Mouse (Mus musculus) neutrophil, adult 5-6 weeks (primary cell): ENCODE data around the gene Ghrhr. TPM values are rescaled to one million over a fixed set of nuclear protein-coding genes. Genes with fewer than 3 reads are reported as not detected.

Source experiments
- ATAC-seq: fragments of 151-379, 151-347 bp; 2 replicates; pipeline ENCODE4 v1.8.0; 2017; ENCODE audit warnings: mild to moderate bottlenecking, moderate TSS enrichment; ENCODE audit not compliant: insufficient number of reproducible peaks, poor library complexity, low FRiP score, severe bottlenecking; ENCODE audit errors: extremely low read depth
- total RNA-seq: library from RNA; stranded (forward); fragments of 200-1000 nt; gene quantifications from 2 replicates; pipeline ENCODE4 v1.2.3, GENCODE M21; 2017

Ghrhr gene
- total RNA-seq: not detected in 2 replicates

DNA sequence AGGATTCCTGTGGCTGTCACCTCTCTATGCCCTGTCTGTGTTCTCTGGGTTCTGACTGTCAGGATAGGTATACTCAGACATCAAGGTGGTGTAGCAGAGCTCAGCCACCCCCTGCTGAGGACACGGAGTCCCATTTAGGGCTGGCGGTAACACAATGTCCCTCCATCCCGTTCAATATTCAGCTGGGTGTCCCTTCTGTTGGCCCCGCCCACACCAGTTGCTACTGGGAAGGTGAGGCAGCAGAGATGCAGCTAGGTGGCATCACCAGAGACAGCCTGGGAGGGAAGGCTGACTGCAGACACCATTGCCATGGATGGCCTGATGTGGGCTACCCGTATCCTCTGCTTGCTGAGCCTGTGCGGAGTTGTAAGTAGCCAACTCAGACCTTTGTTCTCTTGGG lies at the start of gene Ghrhr:
Gene Ghrhr, plus strand, starts transcription at position 220 of the 400 bp plus-strand sequence.
- no peak for ATAC-seq

DNA sequence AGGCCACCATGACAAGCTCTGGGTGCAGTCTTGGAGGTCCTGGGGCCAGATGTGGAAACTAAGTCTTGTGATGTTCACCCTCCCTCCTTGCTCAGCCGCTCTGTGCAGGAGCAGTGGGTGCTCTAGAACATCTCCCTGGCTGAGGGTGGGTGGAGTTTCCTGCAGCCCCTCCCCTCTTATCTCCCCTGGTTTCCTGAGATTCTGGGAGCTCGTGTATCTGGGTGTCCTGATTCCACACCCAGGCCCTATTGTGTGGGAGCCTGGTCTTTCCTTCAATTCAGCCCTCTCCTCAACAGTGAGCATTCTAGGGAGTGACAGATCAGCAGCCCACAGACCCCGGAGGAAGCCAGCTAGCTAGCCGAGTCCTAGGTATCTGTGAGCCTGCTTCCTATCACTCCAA lies 49.8 kb upstream of the Ghrhr start:
- no peak for ATAC-seq

DNA sequence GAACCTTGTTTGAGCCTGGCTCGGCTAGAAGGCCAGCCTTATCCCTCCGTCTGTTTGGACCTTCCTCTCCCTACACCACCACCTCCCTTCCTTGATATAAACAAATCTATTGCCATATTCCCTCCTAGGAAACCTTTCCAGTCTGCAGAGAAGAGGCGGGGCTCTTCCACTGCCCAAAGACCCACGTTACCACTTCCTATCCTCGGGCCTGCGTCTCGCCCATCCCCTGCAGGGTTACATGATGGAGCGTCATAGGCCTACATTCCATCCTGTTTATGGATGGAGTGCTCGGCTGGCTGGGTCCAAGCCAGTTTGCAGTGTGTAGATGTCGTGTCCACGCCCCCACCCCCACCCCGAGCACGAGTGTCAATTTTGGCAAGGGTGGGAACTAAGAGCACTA lies 48.8 kb upstream of the Ghrhr start:
- ATAC-seq: no peak

DNA sequence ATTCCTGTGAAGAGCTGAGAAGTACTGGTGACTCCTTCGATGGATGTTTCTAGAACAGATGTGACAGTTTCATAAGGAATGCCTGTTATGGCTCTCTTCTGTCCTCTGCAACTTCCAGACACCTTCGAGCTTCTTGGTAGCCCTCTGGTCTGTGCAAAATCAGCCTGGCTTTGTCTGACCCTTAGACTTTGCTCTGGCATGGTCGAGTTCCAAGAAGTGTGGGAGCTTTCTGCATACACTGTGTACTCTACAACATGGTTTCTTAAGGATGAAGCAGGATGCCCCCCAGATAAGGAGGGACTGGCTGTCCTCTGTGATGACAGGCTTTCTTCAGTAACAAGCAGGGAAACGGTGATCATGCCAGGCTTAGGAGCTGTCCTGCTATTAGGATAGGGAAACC lies 47.9 kb upstream of the Ghrhr start:
- no peak for ATAC-seq

DNA sequence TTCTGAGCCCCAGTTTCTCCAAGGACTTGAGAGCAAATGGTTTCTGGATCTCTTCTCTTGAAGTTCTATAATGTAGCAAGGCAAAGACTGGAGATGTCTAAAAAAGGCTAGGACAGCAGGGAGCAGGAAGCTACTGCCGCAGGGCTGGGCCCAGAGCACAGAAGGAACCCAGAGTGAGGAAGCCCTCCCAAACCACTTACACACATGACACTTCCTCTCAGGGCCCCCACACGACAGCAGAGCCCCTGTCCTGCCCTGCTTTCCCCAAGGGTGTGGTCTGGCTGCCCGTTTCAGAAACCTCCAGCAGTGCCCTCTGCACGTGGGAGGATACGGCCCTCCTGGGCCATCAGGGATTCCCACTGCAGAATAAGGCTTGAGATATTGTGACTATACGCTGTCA lies 44.8 kb upstream of the Ghrhr start:
- no peak for ATAC-seq

DNA sequence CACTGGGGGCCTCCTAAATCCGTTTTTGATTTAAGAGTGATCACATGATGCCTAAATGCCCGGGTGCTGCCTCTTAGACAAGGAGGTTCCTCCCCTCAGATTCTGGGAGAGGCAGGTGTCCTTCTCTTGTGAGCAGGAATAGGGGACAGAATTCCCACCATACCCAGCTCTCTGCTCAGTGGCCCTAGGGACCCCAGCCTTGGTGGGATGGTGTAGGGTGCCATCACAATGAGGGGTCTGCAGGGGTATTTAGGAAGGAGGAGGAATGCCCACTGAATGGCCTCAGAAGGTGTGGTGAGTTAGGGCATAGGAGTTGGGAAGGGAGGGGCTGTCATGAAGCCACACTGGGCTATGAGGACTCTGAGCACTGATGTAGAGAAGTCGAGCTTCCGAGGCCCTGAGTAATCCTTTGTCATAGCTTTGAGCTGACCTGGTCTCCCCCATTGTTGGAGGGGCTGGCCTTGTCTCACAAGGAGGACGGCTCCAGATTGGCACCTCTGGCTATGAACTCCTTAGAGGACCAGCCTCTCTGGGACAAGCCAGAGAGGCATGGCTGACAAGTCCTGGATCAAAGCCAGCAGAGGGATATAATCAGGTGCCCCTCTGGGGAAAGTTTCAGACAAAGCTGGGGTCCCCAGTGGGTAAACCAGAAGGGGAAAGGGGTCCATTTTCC lies 43.9 kb upstream of the Ghrhr start:
- ATAC-seq: no peak

DNA sequence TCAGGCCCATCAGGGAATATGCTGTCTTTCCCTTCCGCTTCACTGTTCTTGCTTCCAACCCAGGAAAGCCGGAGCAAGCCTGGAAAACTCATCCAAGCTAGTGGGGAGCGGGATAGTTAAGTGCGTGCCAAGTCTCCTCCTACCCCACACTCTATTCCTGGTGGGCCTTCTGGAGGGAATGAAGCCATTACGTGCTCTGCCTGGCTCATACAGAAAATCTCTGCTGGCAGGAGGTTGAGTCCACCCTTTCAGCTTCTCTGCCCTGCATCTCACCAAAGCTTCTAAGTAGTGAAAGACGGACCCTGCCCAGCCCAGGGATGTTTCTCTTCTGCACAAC lies 43.4 kb upstream of the Ghrhr start:
- ATAC-seq: no peak

DNA sequence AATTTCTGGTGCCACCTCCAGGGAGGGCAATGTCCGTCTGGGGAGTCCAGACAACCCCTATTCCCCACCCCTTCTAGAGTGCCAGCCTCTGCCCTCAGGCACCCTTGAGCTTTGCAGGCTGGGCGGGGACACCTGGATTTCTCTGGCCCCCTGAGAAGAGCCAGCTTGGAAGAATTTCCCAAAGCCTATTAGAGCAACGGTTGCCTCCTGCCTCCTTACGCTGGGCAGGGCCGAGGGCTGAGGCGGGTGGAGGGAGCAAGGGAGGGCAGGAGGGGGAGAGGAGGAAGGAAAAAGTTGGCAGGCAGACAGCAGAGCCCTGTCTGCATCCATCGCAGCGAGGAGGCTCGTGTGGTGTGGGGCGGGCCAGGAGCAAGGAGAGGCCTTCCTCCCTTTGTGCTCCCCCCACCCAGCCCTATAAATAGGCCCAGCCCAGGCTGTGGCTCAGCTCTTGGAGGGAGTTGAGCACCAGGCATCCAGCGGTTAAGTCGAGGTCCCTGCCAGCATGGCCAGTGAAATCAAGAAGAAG lies 40.0 kb upstream of the Ghrhr start, which contains the start of gene Aqp1:
Gene Aqp1, plus strand, starts transcription at position 444 of the 526 bp plus-strand sequence.
- no peak for ATAC-seq

DNA sequence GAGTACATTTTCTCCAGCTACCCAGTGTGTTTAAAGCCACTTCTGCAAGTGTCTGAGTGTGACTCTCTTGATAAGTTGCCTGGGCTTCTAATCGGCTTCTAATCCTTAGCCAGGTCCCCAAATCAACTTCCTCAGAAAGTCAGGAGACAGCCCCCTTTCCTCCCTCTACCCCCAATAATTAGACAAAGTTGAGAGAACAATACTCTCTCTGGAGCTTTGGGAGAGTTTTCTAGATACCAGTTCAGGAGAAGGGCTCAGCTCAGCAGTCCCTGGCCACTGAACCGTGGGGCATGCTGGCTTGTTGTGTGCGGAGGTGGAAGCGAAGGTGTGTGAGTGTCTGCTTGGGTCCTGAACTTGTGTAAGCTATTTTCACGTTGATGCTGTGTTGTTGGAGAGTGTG lies 38.9 kb upstream of the Ghrhr start:
- no peak for ATAC-seq

DNA sequence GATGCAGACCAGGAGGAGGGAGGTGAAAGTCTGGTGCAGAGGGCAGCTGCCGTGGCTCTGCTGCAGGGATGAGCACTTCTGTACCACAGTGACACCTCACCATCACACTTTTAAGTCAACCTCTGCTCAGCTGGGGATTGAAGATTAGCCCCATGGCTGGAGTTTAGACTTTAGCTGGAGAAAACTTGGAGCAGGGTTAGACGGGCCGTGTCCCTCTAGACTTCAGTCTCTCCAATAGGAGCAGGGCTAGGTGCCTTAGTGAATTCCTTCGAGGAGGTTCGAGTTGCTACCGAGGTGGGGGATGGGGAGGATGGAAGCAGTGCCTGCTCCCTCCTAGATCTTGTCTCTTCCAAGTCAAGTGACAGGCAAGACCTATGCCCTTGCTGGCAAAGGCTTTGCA lies 38.0 kb upstream of the Ghrhr start:
- ATAC-seq: no peak

DNA sequence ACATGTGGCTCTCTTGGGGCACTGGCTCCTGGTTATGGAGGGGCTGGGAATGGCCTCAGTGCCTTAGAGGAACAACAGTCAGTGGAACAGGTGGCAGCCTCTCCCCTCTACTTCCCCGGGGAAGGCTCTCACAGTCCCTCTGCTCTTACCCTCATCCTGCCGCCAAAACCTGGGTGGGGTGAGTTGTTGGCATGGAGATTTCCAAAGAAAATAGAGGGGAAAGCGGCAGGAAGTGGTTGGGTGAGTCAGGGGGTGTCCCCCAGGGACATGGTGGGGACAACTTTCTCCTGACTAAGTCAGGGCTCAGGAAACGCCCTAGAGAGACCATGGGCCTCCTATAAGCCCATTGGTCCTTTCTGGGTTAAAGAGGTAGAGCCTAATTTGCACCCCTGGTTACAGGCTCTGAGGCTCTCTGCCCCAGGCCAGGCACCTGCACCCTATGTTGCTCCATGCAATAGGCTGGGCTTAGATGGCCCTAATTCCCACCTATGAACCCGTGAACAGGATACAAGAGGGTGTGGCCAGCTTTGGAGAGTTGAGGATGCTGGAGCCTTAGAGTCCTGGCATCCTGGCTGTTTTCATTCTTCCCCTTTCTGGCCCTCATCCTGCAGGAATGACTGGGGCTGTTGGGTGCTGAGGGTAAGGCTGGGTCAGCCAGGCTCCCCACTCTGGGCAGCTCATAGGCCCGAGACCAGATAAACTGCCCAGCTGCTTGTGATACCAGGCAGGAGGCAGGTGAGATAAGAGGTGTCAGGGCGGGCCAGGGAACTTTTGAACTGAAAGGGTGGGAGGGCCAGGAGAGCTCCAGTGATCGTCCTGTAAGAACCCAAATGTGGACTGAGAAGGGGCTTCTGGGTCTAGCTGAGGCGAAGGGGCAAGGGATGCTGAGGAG lies 36.9 kb upstream of the Ghrhr start:
- no peak for ATAC-seq

DNA sequence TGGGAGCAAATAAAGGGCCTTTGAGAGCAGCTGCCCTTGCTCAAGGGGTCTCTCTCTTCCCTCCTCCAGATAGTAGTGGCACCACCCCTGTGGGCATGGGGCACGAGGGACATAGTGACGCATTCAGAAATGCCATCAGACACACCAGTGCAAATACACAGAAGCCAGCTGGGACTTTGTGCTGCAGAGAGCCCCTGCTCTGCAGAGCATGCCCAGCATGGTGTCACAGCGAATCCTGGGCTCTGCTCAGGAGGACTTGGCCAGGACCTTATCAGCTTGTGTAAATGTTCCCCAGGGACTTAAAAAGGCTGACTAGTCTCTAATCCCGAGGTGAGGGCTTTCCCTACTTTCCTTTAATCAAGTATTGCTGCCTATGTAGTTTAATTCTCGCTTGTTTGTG lies 34.4 kb upstream of the Ghrhr start:
- no peak for ATAC-seq

DNA sequence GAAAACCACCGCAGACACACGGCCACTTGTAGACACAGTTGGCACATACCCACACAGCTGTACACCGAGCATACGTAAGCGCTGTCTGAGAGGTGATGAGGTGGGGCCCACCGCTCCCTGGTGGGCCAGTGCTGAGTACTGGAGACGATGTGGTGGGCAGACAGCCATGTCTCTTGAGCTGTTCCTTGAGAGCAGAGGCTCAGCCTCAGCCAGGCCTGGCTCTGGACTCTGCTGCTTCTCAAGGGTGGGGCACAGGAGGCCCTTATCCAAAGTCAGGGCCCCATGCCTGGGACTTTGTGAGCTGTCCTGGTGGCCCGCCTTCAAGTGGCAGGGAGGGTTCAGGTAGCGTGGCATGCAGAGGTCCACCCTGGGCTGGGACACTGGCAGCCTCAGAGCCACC lies 33.8 kb upstream of the Ghrhr start:
- no peak for ATAC-seq

DNA sequence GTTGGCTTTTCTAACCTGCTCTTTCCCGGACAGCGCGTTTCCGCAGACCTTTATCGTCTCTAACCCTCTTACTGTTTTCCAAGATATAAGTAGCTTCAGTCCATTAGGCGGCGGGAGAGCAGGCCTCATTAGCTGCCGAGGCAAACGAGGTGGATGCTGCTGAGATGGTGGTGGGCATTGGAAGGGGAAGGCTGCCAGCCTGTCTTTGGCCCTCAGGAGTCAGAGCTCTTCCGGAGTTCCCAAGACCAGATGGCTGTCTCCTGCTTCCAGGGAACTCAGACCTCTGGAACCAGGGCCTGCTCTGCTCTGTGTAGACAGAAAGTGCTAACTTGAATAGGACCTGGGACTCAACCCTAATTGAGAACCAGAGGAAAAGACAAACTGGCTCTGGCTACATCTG lies 32.6 kb upstream of the Ghrhr start:
- ATAC-seq: no peak

DNA sequence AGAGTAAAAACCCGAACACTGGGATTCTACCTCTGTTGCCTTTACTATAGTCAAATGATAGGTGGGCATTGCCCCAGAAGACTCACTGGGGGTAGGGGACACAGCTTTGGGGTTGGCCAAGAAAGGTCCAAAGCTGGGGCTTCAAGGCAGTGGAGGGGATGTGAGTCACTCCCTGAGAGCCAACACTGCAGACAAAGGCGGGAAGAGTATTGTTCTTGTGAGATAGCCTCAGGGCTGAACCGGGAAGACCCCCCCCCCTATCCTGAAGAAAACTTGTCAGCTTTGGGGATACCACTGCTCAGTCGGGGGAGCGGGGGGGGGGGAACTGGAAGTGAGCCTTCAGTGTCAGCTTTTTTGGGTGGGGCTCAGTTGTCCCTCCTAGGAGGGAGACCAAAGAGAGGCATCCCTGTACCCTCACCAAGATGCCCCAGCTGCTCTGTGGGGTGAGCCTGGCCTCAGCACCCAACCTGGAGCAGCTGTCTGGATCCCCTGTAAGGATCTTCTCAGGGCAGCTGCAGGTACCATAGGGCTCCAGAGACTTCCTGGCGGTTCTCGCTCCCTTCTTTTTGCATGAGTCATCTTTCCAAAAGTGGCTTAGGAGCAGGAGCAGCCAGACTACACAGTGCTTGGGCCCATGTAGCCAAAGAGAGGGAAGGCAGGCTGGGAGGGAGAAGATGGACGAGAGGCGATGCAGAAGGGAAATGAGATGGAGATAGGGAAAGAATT lies 31.6 kb upstream of the Ghrhr start:
- ATAC-seq: no peak

DNA sequence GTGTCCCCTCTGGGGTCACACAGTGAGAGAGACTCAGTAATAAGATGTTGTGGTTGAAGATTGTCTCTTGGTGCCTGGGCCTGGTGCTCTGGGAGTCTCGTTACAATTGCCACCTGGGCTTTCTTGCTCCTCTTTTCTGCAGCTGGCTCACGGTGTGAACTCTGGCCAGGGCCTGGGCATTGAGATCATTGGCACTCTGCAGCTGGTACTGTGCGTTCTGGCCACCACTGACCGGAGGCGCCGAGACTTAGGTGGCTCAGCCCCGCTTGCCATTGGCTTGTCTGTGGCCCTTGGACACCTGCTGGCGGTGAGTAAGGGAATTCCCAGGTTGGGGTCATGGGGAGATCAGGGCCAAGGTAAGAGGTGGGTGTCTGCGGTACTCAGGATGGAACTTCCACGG lies 30.8 kb upstream of the Ghrhr start:
- ATAC-seq: no peak

DNA sequence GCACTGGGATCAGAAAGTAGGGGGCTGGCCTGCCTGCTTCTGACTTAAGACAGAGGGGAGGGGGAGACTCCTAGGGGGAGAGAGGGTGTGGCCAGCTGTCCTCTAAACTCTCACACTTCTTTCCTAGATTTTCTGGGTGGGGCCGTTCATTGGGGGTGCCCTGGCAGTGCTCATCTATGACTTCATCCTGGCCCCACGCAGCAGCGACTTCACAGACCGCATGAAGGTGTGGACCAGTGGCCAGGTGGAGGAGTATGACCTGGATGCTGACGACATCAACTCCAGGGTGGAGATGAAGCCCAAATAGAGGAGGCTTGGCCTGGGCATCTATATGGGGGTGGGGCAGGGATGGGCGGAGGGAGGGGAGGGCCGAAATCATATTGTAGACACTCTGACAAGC lies 29.6 kb upstream of the Ghrhr start:
- ATAC-seq: no peak

DNA sequence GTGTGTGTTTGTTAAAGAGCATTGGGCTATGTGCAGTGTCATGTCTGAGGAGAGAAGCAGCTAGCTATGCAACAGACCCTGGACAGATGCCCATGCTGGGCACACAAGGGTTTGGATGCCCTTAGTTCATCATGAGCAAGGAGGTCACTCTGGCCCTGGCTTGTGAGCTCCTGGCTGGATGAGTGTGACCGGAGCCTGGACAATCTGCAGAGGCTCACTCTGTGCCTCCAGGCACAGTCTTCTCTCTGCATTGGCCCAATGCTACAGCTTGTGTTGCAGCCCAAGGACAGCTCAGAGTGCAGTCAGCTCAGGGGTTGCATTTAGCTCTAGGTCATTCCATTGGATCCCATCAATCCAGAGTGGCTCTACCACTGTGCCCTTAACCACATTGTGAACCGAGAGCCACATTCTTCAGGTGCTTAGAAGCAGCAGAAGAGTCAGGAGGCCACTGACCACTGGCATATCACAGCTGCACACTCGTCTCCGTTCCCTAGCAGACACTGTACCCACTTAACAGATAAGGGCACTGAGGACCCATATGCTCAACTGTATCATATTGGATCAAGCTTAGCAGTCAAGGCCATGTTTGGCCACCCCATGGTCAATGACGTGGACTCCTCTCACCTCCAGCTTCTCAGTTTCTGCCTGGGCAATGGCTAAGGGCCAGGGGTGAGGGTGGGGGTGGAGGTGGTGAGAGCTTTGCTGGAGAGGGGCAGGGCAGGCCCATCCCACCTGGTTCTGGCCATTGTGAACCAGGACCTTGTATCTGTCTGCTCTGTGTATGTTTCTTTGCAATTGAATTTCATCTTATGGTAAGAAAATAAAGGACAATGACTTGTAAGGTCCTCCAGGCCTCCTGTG lies 28.2 kb upstream of the Ghrhr start:
- no peak for ATAC-seq

DNA sequence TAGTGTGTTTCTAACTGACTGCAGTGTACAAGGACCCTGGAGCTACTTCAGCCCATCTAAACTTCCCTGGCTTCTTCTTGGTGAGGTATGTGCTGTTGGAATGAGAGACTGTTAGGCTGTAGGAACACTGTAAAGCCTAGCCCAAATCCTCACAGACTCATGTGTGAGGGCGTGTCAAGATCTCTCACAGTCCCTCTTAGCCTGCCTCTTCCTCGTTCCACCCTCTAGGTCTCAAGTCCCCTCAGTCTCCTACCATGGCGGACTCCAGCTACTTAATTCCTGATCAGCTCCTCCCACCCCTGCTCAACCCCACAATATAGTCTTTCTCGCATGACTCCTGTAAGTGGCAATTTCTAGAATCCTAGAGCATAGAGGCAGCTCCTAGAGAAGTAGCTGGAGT lies 26.9 kb upstream of the Ghrhr start:
- ATAC-seq: no peak
